Mouse (Mus musculus): ENCODE data around the gene Axin2.
"Not testable (repeated sequence)": the region's sequence is repeated elsewhere in the genome, so short reads cannot be mapped to it uniquely, and the experiment has no call there.

Gene Axin2

DNA sequence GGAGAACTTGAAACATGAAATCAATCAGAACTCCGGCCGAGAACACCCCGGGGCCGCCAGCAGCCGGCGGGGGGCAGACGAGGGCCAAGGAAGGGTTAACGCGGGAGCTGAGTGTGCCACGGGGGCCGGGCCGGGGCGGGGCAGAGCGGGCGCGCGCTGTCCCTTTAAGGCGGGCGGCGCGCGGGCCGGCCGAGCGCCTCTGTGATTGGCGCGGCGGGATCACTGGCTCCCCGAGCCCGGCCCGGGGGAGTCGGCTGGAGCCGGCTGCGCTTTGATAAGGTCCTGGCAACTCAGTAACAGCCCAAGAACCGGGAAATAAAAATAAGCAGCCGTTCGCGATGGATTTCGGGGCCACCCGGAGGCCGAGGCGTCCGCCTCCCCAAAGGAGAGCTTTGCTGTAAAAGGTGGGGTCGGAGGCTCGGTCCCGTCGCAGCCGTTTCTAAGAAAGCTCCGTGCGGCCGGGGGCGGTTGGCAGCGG lies at the start of gene Axin2:
Gene Axin2 (plus strand): TSS at position 192 of the 478 bp plus-strand sequence.
- DNase-seq (ENCODE audit: low spot score) = peak; percentile 97

DNA sequence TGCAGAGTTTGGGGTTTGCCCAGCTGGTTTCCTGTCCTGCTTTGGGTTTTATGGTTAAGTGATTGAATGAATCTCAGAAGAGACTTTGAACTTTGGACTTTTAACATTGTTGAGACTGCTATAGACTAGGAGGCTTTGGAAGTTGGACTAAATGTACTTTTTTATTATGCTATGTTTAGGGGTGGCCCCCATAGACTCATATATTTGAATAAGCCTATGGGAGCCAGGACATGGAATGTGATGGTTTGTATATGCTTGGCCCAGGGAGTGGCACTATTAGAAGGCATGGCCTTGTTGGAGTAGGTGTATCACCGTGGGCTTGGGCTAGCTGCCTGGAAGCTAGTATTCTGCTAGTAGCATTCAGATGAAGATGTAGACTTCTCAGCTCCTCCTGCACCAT lies 48.9 kb upstream of the Axin2 start:
- not testable (repeated sequence) for DNase-seq (ENCODE audit: low spot score)

DNA sequence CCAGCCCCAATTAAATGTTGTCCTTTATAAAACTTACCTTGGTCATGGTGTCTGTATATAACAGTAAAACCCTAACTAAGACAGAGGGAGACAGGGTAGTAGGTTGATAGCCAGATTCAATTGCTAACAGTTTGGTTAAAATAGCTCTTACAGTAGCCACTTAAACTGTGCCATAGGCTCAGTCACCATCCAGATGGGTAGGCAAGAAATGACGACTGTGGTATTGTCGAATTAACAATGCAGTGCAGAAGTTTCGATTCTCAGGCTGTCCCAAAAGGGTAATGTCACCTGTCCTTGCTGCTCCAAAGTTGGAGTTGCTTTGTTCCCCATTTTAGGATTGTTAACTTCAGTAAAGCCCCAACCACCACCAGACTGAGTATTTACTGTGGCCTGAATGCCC lies 48.4 kb upstream of the Axin2 start:
- no peak for DNase-seq (ENCODE audit: low spot score)

DNA sequence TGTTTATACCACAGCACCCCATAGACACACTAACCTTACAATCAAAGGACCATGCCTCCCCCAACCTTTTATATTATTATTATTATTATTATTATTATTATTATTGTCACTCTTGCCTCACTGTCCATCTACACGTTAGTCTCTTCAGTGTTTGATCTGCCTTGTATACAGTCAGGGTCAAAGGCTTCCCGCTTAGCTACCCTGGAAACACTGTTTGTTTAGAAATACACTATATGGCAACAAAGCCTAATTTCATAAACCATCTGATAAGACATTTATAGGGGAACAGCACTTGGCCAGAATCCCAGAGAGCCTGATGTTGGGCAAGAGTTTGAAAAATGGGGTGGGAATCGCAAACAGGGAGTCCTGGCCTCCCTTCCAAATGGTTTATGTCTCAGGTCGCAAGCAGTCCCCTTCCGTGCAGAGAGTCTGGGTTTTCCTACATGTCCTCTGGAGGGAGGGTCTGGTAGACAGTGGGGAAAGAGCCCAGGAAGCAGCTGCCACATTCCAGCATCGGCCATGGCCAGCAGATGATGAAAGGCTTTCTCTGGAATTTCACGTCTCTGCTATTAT lies 43.4 kb upstream of the Axin2 start:
- no peak for DNase-seq (ENCODE audit: low spot score)

DNA sequence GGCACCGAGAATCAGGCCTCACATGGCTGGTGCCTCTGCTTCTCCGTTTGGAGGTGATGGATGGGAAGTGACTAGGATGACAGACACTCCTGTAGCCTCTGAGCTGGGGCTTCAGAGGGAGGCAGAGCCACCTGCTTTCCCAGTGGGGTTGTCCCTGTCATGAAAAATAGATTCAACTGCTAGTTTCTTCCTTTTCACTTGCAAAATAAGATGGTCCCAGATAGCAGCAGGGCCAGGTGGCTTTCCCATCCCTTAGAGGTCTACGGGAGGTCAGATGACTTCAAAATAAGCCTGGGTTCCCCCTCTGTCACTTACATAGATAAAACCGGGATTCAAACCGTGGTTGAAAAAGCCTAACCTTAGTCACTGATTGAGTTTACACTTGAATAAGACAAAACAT lies 42.6 kb upstream of the Axin2 start:
- no peak for DNase-seq (ENCODE audit: low spot score)

DNA sequence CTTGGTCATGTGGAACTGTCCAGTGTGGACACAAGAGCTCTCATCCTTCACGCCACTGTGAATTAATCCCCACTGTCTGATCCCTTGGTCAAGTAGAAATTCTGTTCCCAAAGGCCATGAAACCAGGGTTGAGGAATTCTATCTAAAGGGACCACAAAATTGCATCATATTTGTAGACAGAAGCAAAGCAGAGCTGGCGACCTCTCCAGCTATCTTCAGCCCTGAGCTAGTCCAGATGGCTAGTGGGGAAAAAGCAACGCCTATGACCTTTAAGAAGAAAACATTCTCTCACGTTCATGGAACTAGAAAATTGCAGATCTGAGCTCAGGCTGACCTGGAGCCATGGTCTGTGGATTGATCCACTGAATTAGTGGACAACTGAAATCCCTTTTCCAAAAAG lies 39.6 kb upstream of the Axin2 start:
- DNase-seq (ENCODE audit: low spot score) = no peak

GRCm38 (mm10) chr11:108881662-108882061 lies 38.5 kb upstream of the Axin2 start:
- peak; percentile 58 for DNase-seq (ENCODE audit: low spot score)

GRCm38 (mm10) chr11:108885276-108885896 lies 34.8 kb upstream of the Axin2 start:
- peak; percentile 56 for DNase-seq (ENCODE audit: low spot score)

DNA sequence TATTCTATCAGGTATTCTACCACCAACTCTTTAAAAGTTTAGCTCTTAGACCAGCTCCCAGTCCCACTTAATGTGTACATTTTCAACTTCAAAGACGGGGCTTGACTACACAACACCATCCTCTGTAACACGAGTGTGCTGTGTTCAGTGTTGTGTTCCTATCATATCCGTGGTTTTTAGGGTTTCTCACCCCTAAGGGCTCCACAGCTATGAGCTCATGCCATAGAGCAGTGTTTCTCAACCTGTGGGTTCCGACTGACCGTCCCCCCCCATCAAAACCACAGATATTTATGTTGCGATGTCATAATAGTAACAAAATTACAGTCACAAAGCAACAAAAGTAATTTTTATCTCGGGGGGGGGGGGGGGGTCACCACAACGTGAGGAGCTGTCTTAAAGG lies 34.1 kb upstream of the Axin2 start:
- no peak for DNase-seq (ENCODE audit: low spot score)

GRCm38 (mm10) chr11:108889121-108889520 lies 31.0 kb upstream of the Axin2 start:
- DNase-seq (ENCODE audit: low spot score) = peak; percentile 64

- no peak for DNase-seq (ENCODE audit: low spot score)
Measured at GRCm38 (mm10) chr11:108890544-108890943, 29.6 kb upstream of the Axin2 start.

DNA sequence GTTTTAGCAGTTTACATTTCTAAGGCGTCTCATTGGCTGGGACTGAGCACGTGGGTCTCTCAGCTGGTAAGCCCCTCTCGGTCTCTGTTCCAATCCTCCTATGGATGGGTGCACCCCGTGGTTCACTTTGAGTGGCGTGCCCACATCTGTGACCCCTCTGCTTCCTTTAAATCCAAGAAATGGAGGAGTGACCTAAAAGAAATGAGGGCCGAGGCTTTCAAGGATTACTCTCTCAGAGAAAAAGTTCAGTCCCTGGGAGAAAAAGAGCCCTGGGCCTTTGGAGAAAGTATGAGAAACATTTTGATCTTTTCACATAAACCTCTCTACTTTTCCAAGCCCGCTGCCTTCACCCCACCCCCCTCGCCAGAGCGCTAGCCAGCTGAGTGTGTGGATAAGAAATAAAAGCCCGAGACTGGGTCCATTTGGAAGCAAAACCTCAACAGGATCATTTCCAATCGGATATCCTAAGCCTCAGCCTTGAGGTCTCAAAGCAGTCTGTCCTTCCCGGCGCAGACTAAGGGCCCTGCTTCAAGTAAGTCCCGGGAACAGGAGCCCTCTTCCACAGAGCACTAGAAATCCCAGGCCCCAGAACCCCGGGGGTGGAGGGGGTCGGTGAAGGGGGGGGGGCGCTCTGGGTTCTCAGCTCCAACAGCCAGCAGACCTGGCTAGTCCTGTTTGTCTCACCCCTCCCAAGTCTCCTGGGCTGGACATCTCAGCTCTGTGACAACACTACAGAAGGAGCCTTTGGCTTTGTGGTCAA lies 28.9 kb upstream of the Axin2 start:
- peak; percentile 88 for DNase-seq (ENCODE audit: low spot score)

- peak; percentile 49 for DNase-seq (ENCODE audit: low spot score)
Measured at GRCm38 (mm10) chr11:108891871-108892380, 28.2 kb upstream of the Axin2 start.

DNA sequence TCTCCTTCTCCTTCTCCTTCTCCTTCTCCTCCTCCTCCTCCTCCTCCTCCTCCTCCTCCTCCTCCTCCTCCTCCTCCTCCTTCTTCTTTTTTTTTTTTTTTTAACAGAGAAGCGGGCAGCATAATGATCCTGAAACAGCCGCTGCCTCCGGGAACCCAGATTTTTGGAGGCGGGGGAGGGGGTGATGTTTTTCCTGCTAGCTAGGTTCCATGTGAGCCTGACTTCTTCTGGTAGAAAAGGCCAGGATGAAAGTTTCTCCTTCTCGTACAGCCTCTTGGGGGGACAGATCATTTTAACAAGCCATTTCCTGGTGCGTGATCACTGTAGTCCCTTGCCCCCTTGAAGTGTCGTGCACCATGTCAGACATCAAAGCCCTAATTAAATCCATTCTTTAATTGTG lies 27.7 kb upstream of the Axin2 start:
- no peak for DNase-seq (ENCODE audit: low spot score)

DNA sequence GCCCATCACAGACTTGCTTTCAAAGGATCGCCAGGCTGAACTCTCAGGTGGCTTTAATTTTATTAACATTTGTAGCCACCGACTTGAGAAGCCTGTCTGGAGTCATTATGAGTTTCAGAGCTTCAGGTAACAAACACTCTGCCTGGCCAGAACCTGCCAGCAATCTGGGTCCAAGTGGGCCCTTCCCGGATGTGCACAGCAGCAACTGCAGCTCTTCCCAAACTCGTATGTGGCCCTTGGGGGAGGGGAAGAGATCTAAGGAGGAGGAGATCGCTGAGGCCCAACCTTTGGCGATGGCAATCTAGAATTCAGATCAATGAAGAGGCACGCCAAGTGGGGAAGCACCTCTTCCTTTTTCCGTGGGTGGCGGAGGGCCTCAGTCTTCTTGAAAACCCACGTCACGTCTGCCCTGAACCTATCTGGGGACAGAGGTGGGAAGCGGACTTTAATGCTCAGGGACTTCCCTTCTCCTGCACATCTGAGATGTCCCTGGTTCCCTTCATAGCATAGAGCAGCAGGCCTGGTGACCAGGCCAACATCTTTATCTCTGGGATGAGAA lies 26.8 kb upstream of the Axin2 start:
- DNase-seq (ENCODE audit: low spot score) = no peak

DNA sequence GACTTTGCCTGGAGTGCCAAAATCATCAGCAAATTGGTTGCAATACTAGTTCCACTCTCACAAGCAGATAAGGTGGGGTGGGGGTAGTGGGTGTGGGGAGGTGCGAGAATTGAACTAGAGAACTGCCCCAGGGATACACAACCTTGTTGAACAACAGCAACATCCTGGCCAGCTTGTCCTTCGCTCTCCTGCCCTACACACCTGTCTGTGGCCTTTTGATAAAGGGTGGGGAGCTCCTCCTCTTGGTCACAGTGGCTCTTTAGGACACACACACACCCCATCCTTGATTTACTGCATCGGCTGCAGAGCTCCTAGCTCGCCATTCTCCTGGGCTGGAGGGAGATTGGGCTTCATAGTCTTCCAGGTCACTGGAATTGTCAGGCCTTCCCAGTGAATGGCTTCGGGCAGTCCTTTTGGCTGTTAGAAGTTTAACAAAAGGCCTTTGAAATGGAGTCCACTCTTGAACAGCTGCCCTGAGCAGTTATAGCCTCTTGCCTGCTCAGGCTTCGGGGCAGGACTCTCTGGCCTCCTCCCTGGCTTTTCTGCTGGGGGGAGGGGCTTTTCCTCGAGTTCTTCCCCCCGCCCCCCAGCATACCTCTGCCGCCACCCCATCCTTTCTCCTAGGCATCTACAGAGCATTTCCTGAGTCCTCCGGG lies 26.2 kb upstream of the Axin2 start:
- DNase-seq (ENCODE audit: low spot score) = peak; percentile 66

DNA sequence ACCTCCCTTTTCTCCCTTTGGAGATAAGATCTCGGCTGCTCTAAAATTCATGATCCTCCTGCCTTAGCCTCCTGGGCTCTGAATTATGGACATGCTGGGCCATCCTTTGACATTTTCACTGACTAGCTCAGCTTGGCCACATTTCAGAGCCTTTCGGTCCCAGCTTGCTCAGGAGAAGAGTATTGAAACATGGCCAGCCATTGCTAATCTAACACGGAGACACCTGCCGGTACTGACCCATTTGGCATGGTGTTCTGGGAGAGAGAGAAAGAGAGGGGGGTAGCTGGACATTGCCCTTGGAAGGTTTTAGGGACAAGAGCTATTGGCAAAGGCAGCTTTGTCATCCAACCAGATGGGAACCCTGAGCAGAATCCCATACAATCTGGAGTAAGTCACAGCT lies 23.1 kb upstream of the Axin2 start:
- no peak for DNase-seq (ENCODE audit: low spot score)

DNA sequence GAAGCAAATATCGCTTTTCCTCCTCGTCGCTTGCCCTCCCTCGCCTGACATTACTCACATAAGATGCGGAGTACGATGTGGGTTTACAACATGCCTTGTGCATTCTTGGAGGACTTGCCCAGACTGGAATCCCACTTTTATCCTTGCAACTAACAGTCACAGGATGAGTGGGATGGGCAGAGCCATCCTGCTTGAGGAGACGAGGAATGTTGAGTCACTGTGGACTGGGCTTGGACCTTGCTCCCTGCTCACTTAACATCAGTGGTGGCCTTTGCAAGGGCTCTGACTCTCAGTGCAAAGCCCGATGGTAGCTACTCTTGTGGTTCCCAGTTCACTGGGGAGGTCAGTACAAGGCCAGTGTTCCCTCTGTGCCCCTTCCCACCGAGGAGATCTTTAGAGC lies 22.1 kb upstream of the Axin2 start:
- no peak for DNase-seq (ENCODE audit: low spot score)

DNA sequence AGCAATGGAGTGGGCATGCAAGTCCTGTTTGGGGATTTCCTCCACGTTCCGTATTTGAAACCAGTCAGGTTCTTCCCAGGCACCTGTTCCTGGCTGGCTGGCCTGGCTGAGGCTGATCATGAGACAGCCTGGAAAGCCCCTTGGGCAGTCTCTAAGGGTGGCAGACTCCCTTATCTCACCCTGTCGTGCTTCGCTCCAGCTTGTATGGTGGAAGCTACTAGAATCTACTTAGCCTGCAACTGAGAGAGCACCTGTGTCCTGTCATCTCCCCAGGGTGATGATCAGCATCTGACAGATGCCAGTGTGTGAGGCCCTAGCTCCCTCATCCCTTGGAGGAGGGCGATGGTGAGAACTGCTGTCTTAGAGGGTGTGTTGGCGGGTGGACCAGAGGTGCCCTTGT lies 21.7 kb upstream of the Axin2 start:
- DNase-seq (ENCODE audit: low spot score) = no peak

- no peak for DNase-seq (ENCODE audit: low spot score)
Measured at GRCm38 (mm10) chr11:108900718-108901488, 19.2 kb upstream of the Axin2 start.

DNA sequence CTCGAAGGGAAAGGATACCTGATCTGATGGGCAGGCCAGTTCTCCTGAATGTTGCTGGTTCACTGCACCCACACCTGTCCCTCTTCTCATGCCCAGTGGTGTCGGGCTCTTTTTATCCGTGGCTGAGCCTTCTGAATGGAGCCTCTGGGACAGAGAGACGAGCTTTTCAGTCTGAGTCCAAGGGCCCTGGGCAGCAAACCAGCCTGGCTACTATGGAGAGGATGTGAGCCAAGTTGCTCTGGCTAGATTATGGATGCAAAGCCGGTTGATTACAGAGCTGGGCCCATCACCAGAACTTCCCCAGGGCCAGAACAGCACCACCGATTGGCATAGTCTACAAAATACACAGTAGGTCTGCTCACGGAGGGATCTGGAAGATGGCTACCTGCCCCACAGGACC lies 18.5 kb upstream of the Axin2 start:
- no peak for DNase-seq (ENCODE audit: low spot score)
